Mouse (Mus musculus): ENCODE results near the gene Hoxc11.

The Hoxc11 gene

DNA sequence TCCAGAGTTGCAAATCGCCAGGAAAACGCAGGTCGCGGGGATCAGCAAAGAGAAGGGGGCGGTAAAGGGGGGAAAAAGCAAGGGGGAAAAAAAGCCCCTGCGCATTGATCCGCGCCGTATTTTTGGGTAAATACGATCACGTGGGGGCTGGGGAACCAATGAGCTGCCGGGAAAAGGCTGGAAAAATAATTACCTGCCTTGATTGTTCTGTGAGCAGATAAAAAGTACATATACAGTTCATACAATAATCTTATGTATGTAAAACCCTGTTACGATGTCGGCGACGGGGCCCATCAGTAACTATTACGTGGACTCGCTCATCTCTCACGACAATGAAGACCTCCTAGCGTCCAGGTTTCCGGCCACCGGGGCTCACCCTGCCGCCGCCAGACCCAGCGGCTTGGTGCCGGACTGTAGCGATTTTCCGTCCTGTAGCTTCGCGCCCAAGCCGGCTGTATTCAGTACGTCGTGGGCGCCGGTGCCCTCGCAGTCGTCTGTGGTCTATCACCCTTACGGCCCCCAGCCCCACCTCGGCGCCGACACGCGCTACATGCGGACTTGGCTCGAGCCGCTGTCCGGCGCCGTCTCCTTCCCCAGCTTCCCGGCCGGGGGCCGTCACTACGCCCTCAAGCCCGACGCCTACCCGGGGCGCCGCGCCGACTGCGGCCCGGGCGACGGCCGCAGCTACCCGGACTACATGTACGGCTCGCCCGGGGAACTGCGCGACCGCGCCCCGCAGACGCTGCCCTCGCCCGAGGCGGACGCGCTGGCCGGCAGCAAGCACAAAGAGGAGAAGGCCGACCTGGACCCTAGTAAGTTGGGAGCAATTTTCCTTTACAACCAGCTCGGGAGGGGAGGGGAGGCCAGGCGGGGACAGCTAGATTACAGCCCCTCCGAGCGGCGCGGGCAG lies 27.4 kb downstream of the Hoxc11 start:
- DNase-seq (ENCODE audit: low read depth, low spot score), result no peak

DNA sequence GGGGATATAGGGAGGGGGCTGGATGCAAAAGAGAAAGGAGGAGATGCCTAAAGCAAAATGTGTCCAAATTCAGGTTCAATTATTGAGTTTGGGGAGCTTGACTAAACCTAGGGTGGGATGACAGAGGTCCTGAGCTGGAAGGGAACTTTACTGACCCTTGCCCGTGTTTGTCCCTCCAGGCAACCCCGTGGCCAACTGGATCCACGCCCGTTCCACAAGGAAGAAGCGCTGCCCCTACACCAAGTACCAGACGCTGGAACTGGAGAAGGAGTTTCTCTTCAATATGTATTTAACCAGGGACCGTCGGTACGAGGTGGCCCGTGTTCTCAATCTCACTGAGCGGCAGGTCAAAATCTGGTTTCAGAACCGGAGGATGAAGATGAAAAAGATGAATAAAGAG lies 29.5 kb downstream of the Hoxc11 start:
- DNase-seq (ENCODE audit: low read depth, low spot score), result no peak

DNA sequence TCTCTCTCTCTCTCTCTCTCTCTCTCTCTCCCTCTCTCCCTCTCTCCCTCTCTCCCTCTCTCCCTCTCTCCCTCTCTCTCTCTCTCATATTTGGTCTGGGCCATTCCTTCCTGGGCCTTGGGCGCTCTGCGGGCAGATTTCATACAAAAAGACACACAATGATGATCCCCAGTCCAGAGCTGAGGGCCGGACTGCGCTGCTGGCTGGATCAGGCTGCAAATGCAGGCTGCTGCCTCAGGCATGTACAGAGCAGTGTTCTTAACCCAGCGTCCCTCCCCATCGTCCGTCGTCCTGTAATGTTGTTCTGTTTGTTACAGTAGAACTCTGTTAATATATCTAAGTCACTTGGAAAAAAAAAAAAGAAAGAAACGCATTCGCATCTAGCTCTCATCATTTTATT lies 30.3 kb downstream of the Hoxc11 start:
- no peak for DNase-seq (ENCODE audit: low read depth, low spot score)

DNA sequence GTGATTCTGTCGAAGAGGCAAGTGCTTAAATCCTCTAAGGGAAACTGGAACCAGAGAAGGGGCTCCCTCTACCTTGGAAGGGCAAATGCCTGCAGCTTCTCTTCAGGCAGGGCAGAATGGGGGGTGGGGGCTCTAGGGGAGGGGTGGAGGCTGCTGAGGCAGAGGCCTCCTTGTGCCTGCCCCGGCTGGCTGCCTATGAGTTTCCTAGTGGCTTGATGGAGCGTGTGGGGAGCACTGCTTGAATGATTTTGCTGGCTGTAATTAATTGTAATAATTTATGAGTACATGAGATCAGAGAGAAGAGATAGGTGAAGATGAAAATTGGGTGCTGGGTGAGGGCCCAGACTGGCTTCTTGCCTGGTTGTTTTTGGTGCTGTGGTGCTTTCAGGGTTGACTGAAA lies 30.7 kb downstream of the Hoxc11 start:
- no peak for DNase-seq (ENCODE audit: low read depth, low spot score)

DNA sequence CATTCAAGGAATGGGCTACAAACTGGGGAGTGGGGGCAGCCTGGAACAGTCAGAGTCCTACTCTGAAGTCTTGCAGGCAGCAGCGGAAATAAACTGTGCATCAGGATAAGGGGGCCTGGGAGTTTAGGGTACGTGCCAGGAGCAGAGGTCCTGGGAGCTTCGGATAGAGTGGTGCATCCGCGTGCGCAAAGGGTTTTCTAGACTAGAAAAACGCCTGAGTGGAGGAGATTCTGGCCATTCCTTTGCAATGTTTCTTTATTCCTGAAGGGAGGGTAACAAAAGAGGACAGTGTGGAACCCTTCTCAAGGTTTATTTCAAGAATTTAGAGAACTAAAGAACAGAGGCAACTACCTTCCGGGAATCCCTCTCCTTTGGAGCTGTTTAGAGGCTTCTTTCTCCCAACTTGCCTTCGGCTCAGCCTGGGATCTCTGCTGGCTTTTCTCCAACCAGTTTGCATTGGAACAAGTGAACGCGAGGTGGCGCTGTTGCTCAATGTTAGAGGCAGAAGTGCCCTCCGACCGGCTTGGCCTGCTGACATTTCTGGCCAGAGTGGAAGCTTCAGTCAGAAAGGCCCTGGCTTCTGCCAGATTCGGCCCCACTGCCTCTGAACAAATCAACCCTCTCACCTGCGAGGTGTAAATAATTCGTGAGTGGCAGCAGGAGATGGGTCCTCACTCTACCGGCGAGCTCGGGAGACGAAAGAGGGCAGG lies 33.1 kb downstream of the Hoxc11 start:
- DNase-seq (ENCODE audit: low read depth, low spot score), result peak; percentile 32

DNA sequence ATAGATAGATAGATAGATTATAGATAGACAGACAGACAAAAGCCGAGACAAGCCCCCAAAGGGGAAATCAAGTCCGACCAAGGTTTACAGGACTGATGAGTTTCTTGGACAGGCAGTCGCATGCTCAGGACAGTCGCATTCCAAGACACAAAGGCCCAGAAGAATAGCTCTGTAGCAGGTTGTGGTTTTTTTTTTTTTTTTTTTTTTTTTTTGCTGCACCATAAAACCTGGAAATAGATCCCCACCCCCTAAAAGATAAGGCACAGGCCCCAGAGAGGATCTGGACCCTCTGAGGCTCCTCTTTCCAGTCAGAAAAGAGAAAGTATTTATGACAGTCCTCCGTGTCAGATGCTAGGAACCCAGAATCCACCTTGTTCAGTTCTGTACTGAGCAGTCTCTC lies 33.9 kb downstream of the Hoxc11 start:
- DNase-seq (ENCODE audit: low read depth, low spot score), result no peak

DNA sequence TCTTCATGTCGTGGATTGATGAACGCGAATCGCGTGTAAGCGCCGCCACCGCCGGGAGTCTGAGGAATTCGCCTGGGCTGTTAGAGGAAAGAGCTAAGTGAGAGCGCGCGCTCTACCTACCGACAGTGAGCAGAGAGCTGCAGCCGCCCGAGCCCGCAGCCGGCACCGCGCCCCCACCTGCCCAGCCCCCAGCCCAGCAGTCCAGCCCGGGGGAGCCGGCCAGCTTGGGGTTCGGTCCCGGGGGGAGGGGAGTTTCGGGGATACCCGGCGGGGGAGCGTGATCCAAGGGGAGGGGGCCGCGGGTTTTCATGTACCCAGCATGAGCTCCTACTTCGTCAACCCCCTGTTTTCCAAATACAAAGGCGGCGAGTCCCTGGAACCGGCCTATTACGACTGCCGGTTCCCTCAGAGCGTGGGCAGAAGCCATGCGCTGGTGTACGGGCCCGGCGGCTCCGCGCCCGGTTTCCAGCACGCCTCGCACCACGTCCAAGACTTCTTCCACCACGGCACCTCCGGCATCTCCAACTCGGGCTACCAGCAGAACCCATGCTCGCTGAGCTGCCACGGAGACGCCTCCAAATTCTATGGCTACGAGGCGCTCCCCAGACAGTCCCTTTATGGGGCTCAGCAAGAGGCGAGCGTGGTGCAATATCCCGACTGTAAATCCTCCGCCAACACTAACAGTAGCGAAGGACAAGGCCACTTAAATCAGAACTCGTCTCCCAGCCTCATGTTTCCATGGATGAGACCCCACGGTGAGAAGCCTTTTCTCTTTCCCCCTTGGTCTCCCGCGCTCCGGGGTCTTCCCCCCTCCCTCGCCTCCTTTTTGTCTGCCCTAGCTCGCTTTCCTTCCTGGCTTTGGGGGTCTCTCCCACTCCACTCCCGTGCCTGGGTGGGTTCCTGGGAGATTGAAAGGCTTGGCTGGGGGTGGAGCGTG lies 36.5 kb downstream of the Hoxc11 start, which contains the start of gene Hoxc8:
TSS of gene Hoxc8 (plus strand) at position 147 of the 937 bp plus-strand sequence.
- no peak for DNase-seq (ENCODE audit: low read depth, low spot score)

DNA sequence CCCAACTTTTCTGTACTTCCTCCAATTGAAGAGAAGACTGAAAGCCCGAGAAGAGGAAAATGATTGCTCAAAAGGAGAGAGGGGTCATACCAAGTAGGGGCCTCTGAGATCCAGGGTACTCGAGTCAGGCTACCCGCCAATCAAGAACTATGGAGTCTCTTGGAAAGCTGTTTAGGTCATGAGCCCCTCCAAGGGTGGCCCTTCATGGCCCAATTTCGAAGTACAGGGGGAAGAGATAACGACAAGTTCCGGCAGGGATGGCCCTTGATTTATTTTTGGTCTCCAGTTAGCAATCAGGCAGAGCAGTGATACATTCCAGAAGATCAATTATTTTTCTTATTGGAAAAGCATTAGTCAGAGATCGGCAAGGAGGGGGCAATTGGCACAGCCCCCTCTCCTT lies 37.6 kb downstream of the Hoxc11 start:
- no peak for DNase-seq (ENCODE audit: low read depth, low spot score)

DNA sequence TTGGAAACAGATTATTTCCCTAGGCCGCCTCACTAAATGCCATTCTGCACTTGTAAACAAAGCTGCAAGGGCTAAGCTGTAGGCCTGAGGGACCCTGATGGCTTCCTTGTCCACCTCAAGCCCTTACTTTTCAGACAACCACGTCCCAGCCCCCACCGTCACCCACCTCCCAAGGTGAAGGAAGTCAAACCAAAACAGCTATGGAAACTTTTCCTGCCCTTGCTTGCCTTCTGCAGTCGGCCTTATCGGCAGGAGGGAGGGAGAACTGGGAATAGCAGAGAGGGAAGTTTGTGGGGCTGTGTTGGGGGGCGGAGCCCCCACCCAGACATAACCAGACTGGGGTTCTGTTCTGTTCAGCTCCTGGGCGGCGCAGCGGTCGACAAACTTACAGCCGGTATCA lies 38.0 kb downstream of the Hoxc11 start:
- no peak for DNase-seq (ENCODE audit: low read depth, low spot score)

DNA sequence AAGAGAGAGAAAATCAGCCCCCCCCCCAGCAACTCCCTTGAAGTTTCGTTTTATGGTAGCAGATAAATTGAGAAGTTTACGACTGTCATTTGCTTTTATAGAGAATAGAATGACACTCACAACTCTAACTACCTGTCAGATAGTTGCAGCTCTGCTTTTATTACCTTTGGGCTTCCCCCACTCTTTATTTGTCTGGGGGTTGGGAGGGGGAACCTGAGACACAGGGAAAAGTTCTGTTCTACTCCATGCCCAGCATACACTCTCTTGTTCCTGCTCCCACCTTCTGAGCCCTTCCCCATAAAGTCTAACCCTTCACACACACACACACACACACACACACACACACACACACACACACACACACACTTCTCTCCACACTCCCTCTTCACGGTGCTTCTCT lies 38.6 kb downstream of the Hoxc11 start:
- DNase-seq (ENCODE audit: low read depth, low spot score), result no peak

DNA sequence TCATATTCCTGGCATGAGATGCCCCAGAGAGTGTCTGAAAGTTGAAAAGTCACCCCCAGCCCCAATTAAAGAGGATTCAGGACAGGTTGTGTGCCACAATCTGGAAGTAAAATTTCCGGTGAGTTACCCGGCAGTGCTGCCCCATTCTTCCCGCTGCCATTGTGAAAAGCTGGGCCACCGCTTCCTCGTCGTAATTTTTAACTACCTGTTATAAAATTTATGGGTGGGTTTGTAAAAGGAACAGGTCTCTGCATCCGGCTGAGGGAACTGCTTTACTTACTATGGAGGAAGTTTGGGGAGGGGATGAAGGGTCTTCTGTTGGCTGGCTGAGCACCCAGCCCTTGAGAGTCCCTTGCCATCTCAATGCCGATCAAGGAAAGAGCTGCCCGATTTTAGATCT lies 42.3 kb downstream of the Hoxc11 start:
- no peak for DNase-seq (ENCODE audit: low read depth, low spot score)

DNA sequence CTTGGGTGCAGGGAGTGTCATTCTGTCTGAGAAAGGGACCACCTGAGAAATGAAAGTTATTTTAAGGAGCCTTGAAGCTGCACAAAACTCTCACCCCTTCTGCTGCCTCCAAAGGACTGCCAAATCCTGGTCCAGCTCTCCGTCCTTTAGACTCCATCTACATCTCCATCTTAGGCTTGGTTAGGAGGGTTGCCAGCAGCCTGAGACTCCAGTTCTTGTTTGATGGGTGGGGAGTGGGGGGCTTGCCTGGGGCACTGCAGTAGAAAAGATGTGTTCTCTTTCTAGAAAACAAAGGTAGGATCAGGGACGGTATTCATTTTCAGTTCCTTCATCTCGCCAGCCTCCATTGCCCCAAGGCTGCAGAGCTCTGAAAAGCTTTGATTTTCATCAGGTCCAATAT lies 43.2 kb downstream of the Hoxc11 start:
- DNase-seq (ENCODE audit: low read depth, low spot score), result no peak

DNA sequence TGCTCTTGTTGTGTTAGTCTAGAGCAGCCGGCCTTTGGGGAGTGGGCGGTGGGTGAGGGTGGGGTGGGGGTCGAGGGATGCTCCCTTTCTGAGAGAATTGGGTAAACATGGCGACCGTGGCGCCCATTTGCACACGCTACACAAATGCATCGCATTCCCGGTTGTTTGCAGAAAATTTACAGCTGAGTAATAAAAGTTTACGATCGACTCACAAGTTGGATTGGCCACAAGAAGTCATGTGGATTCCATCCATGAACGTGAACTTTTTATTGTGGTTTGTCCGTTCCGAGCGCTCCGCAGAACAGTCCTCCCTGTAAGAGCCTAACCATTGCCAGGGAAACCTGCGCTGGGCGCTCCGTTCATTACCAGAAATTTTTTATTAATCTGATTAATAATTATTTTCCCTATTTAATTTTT lies 43.7 kb downstream of the Hoxc11 start, which contains the start of gene Hoxc6:
TSS of gene Hoxc6 (plus strand) at position 319 of the 417 bp plus-strand sequence.
- no peak for DNase-seq (ENCODE audit: low read depth, low spot score)

DNA sequence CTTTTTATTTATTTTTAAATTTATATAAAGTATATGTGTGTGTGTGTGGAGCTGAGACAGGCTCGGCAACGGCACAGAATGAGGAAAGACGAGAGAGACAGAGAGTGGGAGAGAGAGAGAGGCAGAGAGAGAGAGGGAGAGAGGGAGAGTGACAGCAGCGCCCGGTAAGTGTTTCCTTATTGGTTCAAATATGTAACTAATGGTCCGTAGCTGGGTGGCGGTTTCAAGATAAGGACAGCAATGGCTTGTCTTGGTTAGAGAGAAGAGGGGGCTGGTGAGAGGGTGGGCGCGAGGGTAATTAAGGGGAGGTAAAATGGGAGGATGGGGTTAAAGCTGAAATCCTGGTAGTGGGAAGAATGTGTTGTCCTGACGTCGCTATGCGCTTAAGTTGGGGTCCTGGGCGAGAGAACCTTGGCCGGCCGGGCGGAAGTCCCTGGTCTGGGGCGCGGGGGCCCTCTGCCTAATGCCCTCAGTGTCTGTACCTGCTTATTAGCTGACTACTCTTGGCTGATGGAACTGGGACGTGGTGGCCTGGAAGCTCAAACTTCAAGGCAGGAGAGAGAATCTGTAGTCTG lies 44.5 kb downstream of the Hoxc11 start:
- DNase-seq (ENCODE audit: low read depth, low spot score), result no peak

DNA sequence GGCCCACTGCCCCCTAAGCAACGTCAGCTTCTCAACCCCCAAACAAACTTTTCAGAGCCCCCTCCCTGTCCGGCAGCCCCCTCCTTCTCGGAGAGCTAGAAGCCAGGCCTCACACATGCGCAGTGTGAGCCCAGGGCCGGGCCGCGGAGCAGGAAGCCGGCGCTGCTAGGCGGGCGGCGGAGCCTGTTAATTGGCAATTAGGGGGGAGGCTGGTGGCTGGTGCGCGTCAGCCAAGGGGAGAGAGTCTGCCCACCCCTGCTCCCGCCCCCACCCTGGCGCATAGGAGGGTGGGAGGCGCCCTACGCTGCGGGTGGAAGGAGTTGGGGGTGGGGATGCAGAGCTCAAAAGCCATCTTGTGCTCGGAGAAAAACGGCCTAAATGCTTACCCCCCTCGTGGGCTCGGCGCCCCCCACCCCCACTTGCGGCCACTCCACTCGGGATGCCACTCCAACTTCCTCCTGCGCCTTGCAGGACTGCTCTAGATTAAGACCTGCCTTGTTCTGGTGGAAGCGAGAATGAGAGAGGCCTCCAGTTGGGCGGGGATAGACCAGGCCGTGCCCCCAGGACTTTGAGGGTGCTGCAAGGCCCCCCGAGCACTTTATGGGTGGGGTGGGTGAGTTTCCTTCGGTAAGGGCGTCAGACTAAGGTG lies 45.1 kb downstream of the Hoxc11 start:
- no peak for DNase-seq (ENCODE audit: low read depth, low spot score)

DNA sequence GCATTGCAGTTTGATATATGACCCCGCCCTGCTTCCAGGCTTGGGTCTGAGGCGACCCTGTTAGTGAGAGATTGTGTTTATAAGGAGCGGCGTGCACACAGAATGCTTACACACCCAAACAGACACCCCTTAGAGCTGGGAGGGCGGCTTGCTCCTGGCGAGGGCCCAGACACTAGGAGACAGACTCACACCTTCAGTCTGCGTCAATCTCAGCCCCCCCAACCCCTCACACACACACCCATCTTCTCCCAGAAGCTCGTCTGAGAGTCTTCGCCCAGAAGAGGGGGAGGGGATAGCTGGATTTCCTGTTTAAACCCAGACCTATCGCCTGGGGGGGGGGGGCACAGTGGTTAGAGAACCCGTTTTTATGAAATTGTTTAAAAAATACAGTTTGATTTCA lies 45.7 kb downstream of the Hoxc11 start:
- no peak for DNase-seq (ENCODE audit: low read depth, low spot score)

DNA sequence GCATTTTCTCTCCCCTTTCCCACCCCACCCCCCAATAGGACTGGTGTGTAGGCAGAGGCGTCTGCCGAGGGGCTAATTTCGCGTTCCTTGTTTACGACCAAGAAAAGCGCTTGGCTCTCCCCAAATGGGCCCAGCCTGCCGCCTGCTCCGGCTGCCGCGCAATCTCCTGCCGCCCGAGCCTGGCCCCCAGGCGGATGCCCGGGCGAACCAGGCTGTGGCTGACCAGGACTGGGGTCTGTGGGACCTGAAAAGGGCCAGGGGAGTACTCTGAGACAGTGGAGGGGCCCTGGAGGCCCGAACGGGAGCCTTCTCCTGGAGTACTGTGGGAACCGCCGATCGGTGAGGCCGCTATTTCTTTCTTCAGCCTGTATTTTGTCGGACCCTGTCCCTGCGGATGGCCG lies 46.3 kb downstream of the Hoxc11 start:
- DNase-seq (ENCODE audit: low read depth, low spot score), result no peak

DNA sequence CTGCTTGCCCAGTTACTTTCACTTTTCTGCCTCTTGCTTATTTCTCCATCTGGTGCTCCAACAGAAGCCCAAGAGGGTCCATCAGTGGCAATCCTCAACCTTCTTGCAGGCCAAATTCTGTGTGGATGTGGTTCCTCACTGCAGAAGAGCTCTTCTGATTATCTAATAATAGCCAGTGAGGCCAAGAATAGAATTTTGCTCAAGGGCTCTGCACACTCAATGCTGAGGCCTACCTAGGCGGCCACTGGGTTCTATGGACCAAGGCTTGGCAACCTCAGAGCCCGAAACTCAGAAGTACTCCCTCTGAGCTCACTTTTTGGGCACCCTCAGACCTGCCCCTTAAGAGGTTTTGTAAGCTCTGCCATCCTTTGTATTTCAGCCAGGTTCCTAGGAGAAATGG lies 47.1 kb downstream of the Hoxc11 start:
- DNase-seq (ENCODE audit: low read depth, low spot score), result no peak

DNA sequence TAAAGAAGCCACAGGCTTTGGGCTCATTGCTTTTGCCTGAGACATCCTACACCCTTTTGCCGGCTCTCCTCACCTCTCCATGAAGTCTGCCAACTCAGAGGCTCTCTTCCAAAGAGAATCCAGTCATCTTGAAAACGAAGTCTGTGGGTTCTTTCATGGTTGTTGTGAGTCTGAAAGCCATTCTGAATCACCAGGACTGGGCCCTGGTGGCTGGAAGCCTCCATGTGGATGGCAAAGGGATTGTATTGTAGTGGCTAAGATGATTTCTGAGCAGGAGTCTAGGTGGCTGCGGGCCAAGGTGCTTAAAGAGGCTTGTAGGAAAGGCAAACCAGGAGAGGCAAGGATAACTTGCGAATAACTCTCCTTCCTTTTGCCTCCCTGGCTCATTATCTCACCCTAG lies 47.9 kb downstream of the Hoxc11 start:
- no peak for DNase-seq (ENCODE audit: low read depth, low spot score)

DNA sequence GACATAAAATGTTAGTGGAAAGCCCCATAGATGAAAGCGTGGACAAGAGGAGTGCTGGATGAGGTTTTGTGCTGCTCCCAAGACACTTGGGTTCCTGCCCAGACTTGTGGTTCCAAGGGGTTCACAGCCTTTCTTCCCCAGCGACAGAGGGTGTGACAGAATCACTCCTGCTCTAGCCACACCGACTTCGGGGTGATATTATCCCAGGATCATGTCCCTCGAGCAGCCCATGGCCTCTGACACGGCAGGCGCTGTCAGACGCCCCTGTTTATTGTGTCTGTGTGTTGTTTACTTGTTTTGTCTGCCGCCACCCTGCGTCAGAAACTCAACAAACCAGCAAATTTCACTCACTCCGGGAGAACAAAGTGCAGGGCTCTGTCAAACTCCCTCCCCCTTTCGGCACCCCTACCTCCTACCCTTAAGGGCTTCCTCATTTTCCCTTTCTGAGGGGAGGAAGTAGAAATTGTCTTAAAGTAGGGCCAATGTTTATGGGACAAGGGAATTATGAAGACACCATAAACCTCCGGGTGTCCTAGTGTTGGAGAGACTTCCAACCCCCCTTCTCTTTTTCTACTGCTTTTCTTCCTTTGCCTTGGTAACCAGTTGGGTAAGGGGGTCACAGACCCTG lies 48.7 kb downstream of the Hoxc11 start:
- DNase-seq (ENCODE audit: low read depth, low spot score), result no peak

Data from telencephalon, adult 2 months (tissue).